Mouse (Mus musculus) embryonic stem cell, embryonic (primary cell): ENCODE measurements around the gene Rbbp5.

ENCODE experiments used
- CTCF ChIA-PET, 4 experiments: fragments of 300-600 bp in 2 of 4; fragments of 350-600 bp in 2 of 4; sonication (Branson Sonifier 250); formaldehyde crosslinking; loops; one replicate each; lab custom pipeline; 2022; ENCODE audit warnings: inconsistent platforms in 2 of 4; lab: Charles Lee
- POLR2A ChIA-PET, 4 experiments: fragments of 300-600 bp in 2 of 4; fragments of 350-600 bp in 2 of 4; sonication (Branson Sonifier 250); formaldehyde crosslinking; loops; one replicate each; lab custom pipeline; 2022; ENCODE audit warnings: antibody characterized with exemption in 4 of 4, inconsistent platforms in 1 of 4; lab: Charles Lee

Rbbp5 gene

GRCm38 (mm10) chr1:132541171-132541823 is 64.1 kb downstream of the Rbbp5 start:
- ChIA-PET POLR2A (interaction anchor here in 3 of 4 experiments (0.6 to 2.2 kb wide), 40 partner anchors 9 to 678 kb away, joined by 3 to 18 read pairs (median 5); partner anchors contain the start of genes Dstyk (in 2 of the 3), Rbbp5 (in 2 of the 3), Elk4 (in 1 of the 3) and Tmcc2 (in 1 of the 3)), CTCF (interaction anchor here (0.5 to 2.8 kb wide), 28 partner anchors 13 to 1559 kb away, joined by 3 to 37 read pairs (median 4); partner anchors contain the start of gene Rbbp5 (in 1 of the 4))

DNA sequence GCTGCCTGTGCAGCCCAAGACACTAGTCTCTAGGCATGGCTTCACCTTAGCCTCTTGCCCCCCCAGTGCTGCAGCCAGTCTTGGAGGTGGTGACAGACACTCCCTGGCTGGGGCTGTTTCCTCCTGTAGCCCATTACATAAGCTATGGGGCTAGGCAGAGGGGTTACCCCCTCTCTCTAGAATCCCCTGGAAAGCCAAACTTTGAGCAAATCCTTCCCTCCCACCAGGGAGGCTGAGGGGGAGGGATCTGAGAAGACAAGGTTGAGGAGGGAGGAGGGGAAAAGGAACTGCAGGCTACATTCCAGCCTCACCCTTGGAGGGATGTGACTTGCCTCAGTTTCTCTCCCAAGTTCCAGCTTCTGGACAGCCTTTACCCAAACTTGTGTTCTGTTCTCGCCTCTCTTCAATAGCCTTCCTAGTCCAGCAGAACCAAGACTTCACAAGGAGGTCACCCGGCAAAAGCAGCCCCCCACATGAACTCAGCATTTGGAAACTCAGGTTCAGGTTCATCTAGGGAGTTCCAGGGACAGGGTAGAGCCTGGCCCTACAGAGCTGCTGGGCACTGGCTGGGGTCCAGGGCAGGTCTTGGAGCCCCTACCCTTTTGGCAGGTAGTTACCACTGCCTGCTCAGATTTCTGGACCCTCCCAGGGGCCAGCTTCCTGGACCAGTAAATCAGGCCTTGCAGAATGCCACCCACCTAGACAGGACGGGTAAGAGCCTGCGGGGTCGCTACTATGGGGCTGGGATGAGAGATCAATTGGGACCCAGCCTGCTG is 64.8 kb downstream of the Rbbp5 start:
- POLR2A ChIA-PET: interaction anchor here in 3 of 4 experiments (0.7 to 2.2 kb wide), 30 partner anchors 10 to 377 kb away, joined by 3 to 18 read pairs (median 5); partner anchors contain the start of genes Dstyk (in 2 of the 3), Rbbp5 (in 2 of the 3), Tmcc2 (in 1 of the 3) and Tmem81 (in 1 of the 3)
- CTCF ChIA-PET: interaction anchor here (0.9 to 2.8 kb wide), 15 partner anchors 14 to 152 kb away, joined by 3 to 37 read pairs (median 9); partner anchors contain the start of gene Rbbp5 (in 1 of the 4)

GRCm38 (mm10) chr1:132542762-132543306 is 65.7 kb downstream of the Rbbp5 start, which contains the start of gene Cntn2:
Cntn2 (minus strand) TSS chr1:132543256.
- ChIA-PET CTCF (interaction anchor here in 3 of 4 experiments (0.6 to 2.8 kb wide), 5 partner anchors 17 to 389 kb away, joined by 3 to 37 read pairs (median 4); no protein-coding TSS in a partner anchor), POLR2A (interaction anchor here in 3 of 4 experiments (0.6 to 2.0 kb wide), 8 partner anchors 8 to 106 kb away, joined by 3 to 18 read pairs (median 3); no protein-coding TSS in a partner anchor)

- ChIA-PET CTCF (interaction anchor here in 1 of 4 experiments (1.6 kb wide), 1 partner anchor 23 kb away, joined by 4 read pairs; no protein-coding TSS in a partner anchor), POLR2A (interaction anchor here in 2 of 4 experiments (0.6 to 1.3 kb wide), 4 partner anchors 9 to 1429 kb away, joined by 3 to 5 read pairs (median 3); no protein-coding TSS in a partner anchor)
These were observed 66.6 kb downstream of the Rbbp5 start for GRCm38 (mm10) chr1:132543789-132544188.
